Mouse (Mus musculus) liver, postnatal 0 days (tissue): ENCODE data around the gene Flywch1. TPM values are rescaled to one million over a fixed set of nuclear protein-coding genes. Genes with fewer than 3 reads are reported as not detected.

Experiments
- ATAC-seq: fragments of 200-750 bp; cut with Nextera tagmentation; 2 replicates; pipeline ENCODE4 v1.8.0; 2017; ENCODE audit warnings: mild to moderate bottlenecking, moderate library complexity
- DNase-seq: peaks from one replicate; pipeline ENCODE4 v3.0.0-alpha.2; 2016
- H3K27ac ChIP-seq: fragments of 300-500 bp; sonication (generic); 2 replicates; pipeline ENCODE4 v1.5.1; 2014; ENCODE audit warnings: antibody characterized with exemption, moderate library complexity, mild to moderate bottlenecking, low read depth
- H3K27me3 ChIP-seq: fragments of 300-500 bp; sonication (generic); 2 replicates; pipeline ENCODE4 v1.6.1; 2014; ENCODE audit warnings: low read length, control low read depth, mixed read lengths; ENCODE audit not compliant: insufficient read depth
- H3K36me3 ChIP-seq: fragments of 300-500 bp; sonication (generic); replicated peaks from 2 replicates; pipeline ENCODE4 v1.6.1; 2014; ENCODE audit warnings: mild to moderate bottlenecking, control low read depth, low read length, moderate library complexity, mixed read lengths; ENCODE audit not compliant: insufficient read depth
- H3K4me1 ChIP-seq: fragments of 300-500 bp; sonication (generic); 2 replicates; pipeline ENCODE4 v1.6.1; 2014; ENCODE audit warnings: antibody characterized with exemption, mild to moderate bottlenecking, control low read depth; ENCODE audit not compliant: insufficient read depth
- H3K4me2 ChIP-seq: fragments of 300-500 bp; sonication (generic); 2 replicates; pipeline ENCODE4 v1.6.1; 2014; ENCODE audit warnings: low read depth, mild to moderate bottlenecking, low read length, moderate library complexity, mixed read lengths
- H3K4me3 ChIP-seq: fragments of 300-500 bp; sonication (generic); 2 replicates; pipeline ENCODE4 v1.5.1; 2014; ENCODE audit warnings: low read depth, low read length
- H3K9ac ChIP-seq: fragments of 300-500 bp; sonication (generic); replicated peaks from 2 replicates; pipeline ENCODE4 v1.6.1; 2014; ENCODE audit warnings: mild to moderate bottlenecking, moderate library complexity
- H3K9me3 ChIP-seq: fragments of 300-500 bp; sonication (generic); 2 replicates; pipeline ENCODE4 v1.6.1; 2016; ENCODE audit warnings: mild to moderate bottlenecking, control low read depth, low read length, mixed read lengths
- CTCF ChIP-seq: sonication (generic); IDR thresholded peaks from 2 replicates; pipeline ENCODE4 v1.5.1; 2016; ENCODE audit warnings: antibody characterized with exemption, low read depth
- EP300 ChIP-seq: IDR thresholded peaks from 2 replicates; pipeline ENCODE4 v1.6.1; 2016; ENCODE audit warnings: antibody characterized with exemption, low read depth, mild to moderate bottlenecking
- WGBS: fragments of 180-500 bp; shearing (Covaris S2); extraction: QIAGEN DNeasy Blood & Tissue Kit; methylation state at CpG from one replicate; pipeline ENCODE4 v1.1.7; 2014; ENCODE audit not compliant: insufficient replicate concordance; 5-methylcytosine and 5-hydroxymethylcytosine counted together
- polyA plus RNA-seq: library from polyadenylated mRNA; unstranded; fragments of >200 nt; fragmentation: Nextera tagmentation; extraction: Ambion mirVana; gene quantifications from 2 replicates; pipeline ENCODE4 v1.2.1, GENCODE M21; 2015

Gene Flywch1
- polyA plus RNA-seq, 1 experiment from 2014 or later, result 11.9 TPM

DNA sequence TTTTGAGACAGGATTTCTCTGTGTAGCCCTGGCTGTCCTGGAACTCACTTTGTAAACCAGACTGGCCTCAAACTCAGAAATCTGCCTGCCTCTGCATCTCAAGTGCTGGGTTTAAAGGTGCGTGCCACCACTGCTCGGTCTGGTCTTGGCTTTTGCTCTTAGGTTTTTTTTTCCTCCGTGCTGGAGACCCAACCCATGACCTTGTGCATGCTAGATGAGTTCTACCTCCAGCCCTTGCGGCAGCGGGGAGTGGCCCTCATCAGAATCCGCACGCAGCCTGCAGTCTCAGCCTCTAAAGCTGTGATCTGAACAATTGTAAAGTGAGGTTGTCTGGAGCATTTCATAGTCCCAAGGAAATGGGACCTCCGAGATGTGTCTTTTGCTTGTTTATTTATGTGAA lies 23.9 kb upstream of the Flywch1 start:
- Histone ChIP-seq H3K27ac (no peak overlapping the region), H3K27me3 (no peaks in the 10 kb centered on the region), H3K4me3 (no peak overlapping the region), H3K36me3 (no peaks in the 10 kb centered on the region), H3K9me3 (no peaks in the 10 kb centered on the region), H3K4me2 (no peak overlapping the region), H3K9ac (no peak overlapping the region), H3K4me1 (peaks cover 6% of the 10 kb centered on the region)
- WGBS, result 89% methylated on average over 8 of the region's 8 CpGs
- no peak for ATAC-seq
- DNase-seq, result no peak
- no peak for TF ChIP-seq EP300
- TF ChIP-seq CTCF, result no peak

GRCm38 (mm10) chr17:23791079-23791357 lies 19.6 kb upstream of the Flywch1 start:
- no peak for DNase-seq

DNA sequence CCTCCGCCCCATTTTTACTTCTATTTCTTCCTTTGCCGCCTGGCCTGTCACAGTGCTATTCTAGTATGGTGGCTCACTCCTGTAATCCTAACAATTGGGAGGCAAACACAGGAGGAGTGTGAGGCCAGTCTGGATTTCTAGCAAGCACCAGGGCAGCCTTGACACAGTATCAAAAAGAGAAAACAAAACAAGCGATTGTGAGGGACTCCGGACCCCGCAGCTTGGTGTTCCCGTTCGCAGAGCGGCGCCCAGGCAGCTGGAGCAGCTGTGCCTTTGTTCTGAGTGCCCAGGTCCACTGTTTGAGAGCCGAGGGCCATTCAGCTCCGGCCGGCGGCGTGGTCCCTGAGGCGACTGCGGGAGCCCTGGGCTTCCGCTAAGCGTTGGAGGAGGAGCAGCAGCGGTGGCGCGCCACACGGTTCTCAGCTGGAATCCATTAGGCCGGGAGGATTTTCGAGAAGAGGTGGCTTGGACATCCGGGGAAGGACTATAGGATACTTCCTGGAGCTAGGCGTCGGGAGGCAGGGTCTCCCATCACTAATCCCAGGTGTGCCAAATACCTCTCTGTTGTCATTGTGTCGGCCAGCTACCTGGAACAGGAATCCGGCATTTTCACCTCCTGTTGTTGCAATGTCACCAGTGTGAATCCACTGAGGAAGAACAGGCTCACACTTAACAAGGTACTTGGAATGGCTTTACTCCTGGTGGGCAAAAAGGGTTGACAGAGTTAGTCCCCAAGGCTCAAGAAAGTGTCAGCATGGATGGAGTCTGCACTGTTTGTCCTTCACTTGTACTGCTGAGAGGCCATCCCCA lies 19.1 kb upstream of the Flywch1 start, which contains the start of gene Srrm2:
Srrm2 (plus strand) TSS at position 264 of the 810 bp plus-strand sequence.
- Histone ChIP-seq H3K4me3 (peak within 1 kb of the TSS; percentile 62), H3K27ac (peak within 1 kb of the TSS; percentile 86), H3K4me1 (peaks cover 26% of the 10 kb centered on the region), H3K9ac (peak within 1 kb of the TSS; percentile 86), H3K4me2 (peak within 1 kb of the TSS; percentile 89), H3K36me3 (no peaks in the 10 kb centered on the region), H3K9me3 (no peaks in the 10 kb centered on the region), H3K27me3 (0 out of 2 replicates have a peak, but pooled peaks cover 3% of the 10 kb centered on the region)
- TF ChIP-seq CTCF (0 out of 2 replicates have a peak, but pooled peaks have one; percentile 2), EP300 (no peak)
- DNase-seq, result peak; percentile 67
- WGBS, result 3% methylated on average over 29 of the region's 29 CpGs
- ATAC-seq, result peak; percentile 62

More at GRCm38 (mm10) chr17:23791079-23791357, 19.6 kb upstream of the Flywch1 start:
- H3K27me3 ChIP-seq, result no peaks in the 10 kb centered on the region
- no peaks in the 10 kb centered on the region for H3K36me3 ChIP-seq
- H3K27ac ChIP-seq, result peak overlapping the region; percentile 86; the same call in 1 of the 2 replicates
- H3K4me2 ChIP-seq, result peak overlapping the region; percentile 89
- H3K9me3 ChIP-seq, result no peaks in the 10 kb centered on the region
- ATAC-seq, result no peak
- WGBS, result 35% methylated on average over 2 of the region's 2 CpGs
- peak overlapping the region; percentile 62 for H3K4me3 ChIP-seq
- H3K4me1 ChIP-seq, result peaks cover 20% of the 10 kb centered on the region
- TF ChIP-seq EP300 (no peak), CTCF (no peak)
- peak overlapping the region; percentile 86 for H3K9ac ChIP-seq

- Histone ChIP-seq H3K9me3 (no peaks in the 10 kb centered on the region), H3K36me3 (no peaks in the 10 kb centered on the region)
These were observed 18.4 kb upstream of the Flywch1 start for GRCm38 (mm10) chr17:23789749-23790268.

DNA sequence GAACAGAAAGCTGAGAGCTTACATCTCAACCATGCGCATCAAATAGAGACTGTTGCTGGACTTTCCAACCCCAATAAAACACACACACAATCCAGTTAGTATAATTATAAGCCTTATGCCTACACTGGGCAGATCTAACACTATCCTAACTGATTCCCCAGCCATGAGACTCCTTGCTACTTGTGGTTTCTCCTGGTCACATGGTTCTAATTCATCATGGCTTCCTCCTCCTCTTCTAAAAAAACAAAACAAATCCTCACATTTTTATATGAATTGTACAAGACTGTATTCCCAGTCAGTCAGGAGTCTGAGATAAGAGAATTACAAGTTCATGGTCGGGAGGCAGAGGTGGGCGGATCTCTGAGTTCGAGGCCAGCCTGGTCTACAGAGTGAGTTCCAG lies 17.6 kb upstream of the Flywch1 start:
- WGBS, result 64% methylated on average over 4 of the region's 4 CpGs
- DNase-seq, result no peak
- Histone ChIP-seq H3K9me3 (no peaks in the 10 kb centered on the region), H3K36me3 (no peaks in the 10 kb centered on the region), H3K4me3 (no peak overlapping the region), H3K9ac (no peak overlapping the region), H3K27ac (no peak overlapping the region), H3K4me1 (peaks cover 26% of the 10 kb centered on the region), H3K27me3 (0 out of 2 replicates have a peak, but pooled peaks cover 3% of the 10 kb centered on the region), H3K4me2 (no peak overlapping the region)
- TF ChIP-seq CTCF, result no peak
- TF ChIP-seq EP300, result no peak
- ATAC-seq, result no peak

More at GRCm38 (mm10) chr17:23789749-23790268, 18.4 kb upstream of the Flywch1 start:
- TF ChIP-seq EP300 (no peak), CTCF (no peak)
- Histone ChIP-seq H3K27me3 (0 out of 2 replicates have a peak, but pooled peaks cover 3% of the 10 kb centered on the region), H3K9ac (peak overlapping the region; percentile 86), H3K4me3 (peak overlapping the region; percentile 62), H3K4me2 (peak overlapping the region; percentile 89), H3K4me1 (peaks cover 26% of the 10 kb centered on the region), H3K27ac (peak overlapping the region; percentile 86)
- 12% methylated on average over 8 of the region's 8 CpGs for WGBS
- ATAC-seq (peak; percentile 14; the same call in 1 of the 2 replicates), DNase-seq (no peak)

DNA sequence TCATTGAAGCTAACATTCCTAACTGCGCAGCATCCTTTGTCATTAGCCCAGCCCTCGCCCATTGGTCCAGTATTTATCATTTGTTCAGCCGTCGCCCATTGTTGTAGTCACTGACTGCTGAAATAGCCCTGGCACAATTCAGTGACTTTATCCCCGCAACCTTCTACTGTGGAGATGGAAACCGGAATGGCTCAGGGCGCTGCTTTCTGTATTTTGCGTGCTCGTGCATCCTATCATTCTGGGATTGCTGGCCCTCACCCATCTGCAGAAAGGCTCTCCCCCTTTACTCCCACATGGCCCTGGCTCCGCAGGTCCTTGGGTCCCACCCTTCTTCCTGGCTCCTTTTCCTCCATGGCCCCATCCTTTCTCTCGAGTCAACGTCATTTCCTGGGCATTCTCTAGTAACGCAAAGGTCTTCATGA lies 15.1 kb upstream of the Flywch1 start:
- no peak for DNase-seq
- H3K9ac ChIP-seq, result peak overlapping the region; percentile 64; the same call in 1 of the 2 replicates
- H3K36me3 ChIP-seq, result no peaks in the 10 kb centered on the region
- H3K9me3 ChIP-seq, result no peaks in the 10 kb centered on the region
- 31% methylated on average over 13 of the region's 13 CpGs for whole genome bisulfite sequencing
- 0 out of 2 replicates have a peak, but pooled peaks cover 3% of the 10 kb centered on the region for H3K27me3 ChIP-seq
- peak overlapping the region; percentile 57 for H3K4me3 ChIP-seq
- no peak for ATAC-seq
- H3K4me1 ChIP-seq, result peaks cover 26% of the 10 kb centered on the region
- TF ChIP-seq EP300, result no peak
- no peak for TF ChIP-seq CTCF
- peak overlapping the region; percentile 93 for H3K4me2 ChIP-seq
- H3K27ac ChIP-seq, result no peak overlapping the region
